Mouse (Mus musculus) spleen, adult 2 months (tissue): ENCODE results near the gene Cd81.
A peak's percentile ranks its signal among the peaks of the same experiment; 100 is the strongest.

Source experiments
- CTCF ChIP-seq: fragments of 200-500 bp; IDR thresholded peaks from 2 replicates; pipeline ENCODE4 v1.5.1; 2011; ENCODE audit warnings: mild to moderate bottlenecking, inconsistent platforms; ENCODE audit not compliant: insufficient read depth, insufficient read length, insufficient replicate concordance; ENCODE audit errors: extremely low read depth
- POLR2A ChIP-seq: fragments of 200-500 bp; IDR thresholded peaks from 2 replicates; pipeline ENCODE4 v1.6.1; 2011; ENCODE audit warnings: low read depth, low read length, inconsistent platforms

DNA sequence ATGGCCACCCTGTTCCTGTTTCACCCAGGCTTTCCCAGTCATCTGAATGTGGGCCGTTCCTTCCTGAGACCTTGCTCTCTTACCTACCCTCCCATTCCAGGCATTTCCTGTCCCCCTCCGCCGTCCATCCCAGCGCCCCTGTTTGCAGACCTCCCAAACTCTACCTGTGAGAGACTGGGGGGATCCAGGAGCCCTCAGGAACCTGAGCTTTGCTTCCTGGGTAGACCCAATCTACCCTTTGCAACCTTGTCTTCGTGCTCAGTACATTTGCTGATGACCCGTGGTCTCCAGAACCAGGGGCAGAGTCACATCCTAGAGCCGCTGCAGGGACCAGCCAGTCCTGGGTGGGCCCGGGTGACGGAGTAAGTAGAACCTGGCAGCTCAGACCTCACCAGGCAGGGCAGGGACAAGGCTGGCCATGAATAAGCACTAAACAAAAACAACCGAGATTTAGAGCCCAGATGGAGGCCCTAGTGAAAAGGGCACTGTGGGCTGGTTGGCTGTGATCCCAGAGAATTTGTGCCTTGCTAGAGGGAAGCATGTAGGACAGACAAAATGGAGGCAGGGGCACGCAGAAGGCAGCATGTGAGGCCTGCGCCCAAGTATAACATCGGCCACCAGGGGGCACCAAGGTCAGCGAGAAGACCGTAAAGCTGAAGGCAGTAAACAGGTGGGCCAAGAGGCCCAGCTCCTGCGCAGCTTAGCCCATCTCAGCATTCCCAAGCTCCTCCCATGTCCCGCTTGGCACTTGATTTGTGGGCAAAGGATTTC lies 44.8 kb upstream of the Cd81 start:
- TF ChIP-seq CTCF (peak; percentile 96), POLR2A (no peak)
